Mouse (Mus musculus) MEL (cell line): ENCODE results near the gene Tspan33.

Experiments
- CTCF ChIP-seq, 3 experiments: IDR thresholded peaks in 2 of 3; conservative IDR thresholded peaks in 1 of 3; 2 replicates each; pipeline ENCODE4 v1.5.1; 2011 to 2012; ENCODE audit warnings: low read length in 3 of 3, low read depth in 2 of 3, mild to moderate bottlenecking in 2 of 3, improper control_type of control experiment in 1 of 3, inconsistent platforms in 1 of 3, mixed read lengths in 1 of 3, moderate library complexity in 1 of 3; ENCODE audit not compliant: control insufficient read depth in 1 of 3, insufficient read depth in 1 of 3, poor library complexity in 1 of 3, severe bottlenecking in 1 of 3
- EP300 ChIP-seq, 2 experiments: IDR thresholded peaks; 2 replicates each; pipeline ENCODE4 v1.6.1; 2011; ENCODE audit warnings: improper control_type of control experiment in 2 of 2, low read length in 2 of 2, low read depth in 1 of 2, mild to moderate bottlenecking in 1 of 2
- HCFC1 ChIP-seq: IDR thresholded peaks from 2 replicates; pipeline ENCODE4 v1.6.1; 2012; ENCODE audit warnings: low read depth, mild to moderate bottlenecking, inconsistent platforms, low read length, improper control_type of control experiment, moderate library complexity
- NELFE ChIP-seq: IDR thresholded peaks from 2 replicates; pipeline ENCODE4 v1.6.1; 2011; ENCODE audit warnings: low read depth, low read length, improper control_type of control experiment
- NRF1 ChIP-seq: IDR thresholded peaks from 2 replicates; pipeline ENCODE4 v1.6.1; 2014; ENCODE audit warnings: low read depth, mild to moderate bottlenecking, inconsistent platforms, low read length, improper control_type of control experiment, moderate library complexity; ENCODE audit not compliant: poor library complexity, insufficient read depth, severe bottlenecking
- POLR2A ChIP-seq, 2 experiments: IDR thresholded peaks; 2 replicates each; pipeline ENCODE4 v1.6.1; 2011 to 2012; ENCODE audit warnings: low read length in 2 of 2, mild to moderate bottlenecking in 2 of 2, control low read depth in 1 of 2, improper control_type of control experiment in 1 of 2, low read depth in 1 of 2, moderate library complexity in 1 of 2; ENCODE audit not compliant: control insufficient read depth in 1 of 2, insufficient read depth in 1 of 2, poor library complexity in 1 of 2
- RCOR1 ChIP-seq: IDR thresholded peaks from 2 replicates; pipeline ENCODE4 v1.6.1; 2012; ENCODE audit warnings: low read depth, mild to moderate bottlenecking, inconsistent platforms, low read length, improper control_type of control experiment
- TAL1 ChIP-seq: IDR thresholded peaks from 2 replicates; pipeline ENCODE4 v1.6.1; 2012; ENCODE audit warnings: mild to moderate bottlenecking, inconsistent platforms, low read length, moderate library complexity, mixed read lengths
- TCF12 ChIP-seq: IDR thresholded peaks from 2 replicates; pipeline ENCODE4 v1.6.1; 2014; ENCODE audit warnings: low read depth, mild to moderate bottlenecking, inconsistent platforms, low read length, improper control_type of control experiment, moderate library complexity
- ZC3H11A ChIP-seq: IDR thresholded peaks from 2 replicates; pipeline ENCODE4 v1.6.1; 2012; ENCODE audit warnings: low read depth, mild to moderate bottlenecking, inconsistent platforms, low read length, improper control_type of control experiment

DNA sequence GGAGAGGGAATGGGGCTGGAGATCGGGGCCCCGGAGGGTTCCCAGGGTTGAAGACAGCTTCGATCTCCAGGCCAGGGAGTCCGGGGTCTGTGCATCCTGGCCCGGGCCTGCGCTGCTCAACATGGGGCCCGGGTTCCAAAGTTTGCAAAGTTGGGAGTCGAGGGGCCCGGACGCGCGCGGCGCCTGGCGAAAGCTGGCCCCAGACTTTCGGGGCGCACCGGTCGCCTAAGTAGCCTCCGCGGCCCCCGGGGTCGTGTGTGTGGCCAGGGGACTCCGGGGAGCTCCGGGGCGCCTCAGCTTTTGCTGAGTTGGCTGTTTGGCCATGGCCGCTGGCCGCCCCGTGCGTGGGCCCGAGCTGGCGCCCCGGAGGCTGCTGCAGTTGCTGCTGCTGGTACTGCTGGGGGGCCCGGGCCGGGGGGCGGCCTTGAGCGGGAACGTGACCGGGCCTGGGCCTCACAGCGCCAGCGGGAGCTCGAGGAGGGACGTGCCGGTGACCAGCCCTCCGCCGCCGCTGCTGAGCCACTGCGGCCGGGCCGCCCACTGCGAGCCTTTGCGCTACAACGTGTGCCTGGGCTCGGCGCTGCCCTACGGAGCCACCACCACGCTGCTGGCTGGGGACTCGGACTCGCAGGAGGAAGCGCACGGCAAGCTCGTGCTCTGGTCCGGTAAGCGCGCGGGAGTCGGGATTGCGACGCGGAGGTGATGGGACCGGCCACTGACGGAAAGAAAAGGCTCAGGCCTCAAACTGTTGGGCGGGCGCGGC, 41.8 kb downstream of the Tspan33 start:
- no peak for TF ChIP-seq NRF1
- no peak; the same call in 1 of the 2 replicates for TF ChIP-seq NELFE
- 0 out of 2 replicates have a peak, but pooled peaks have one; percentile 33 for TF ChIP-seq TCF12
- no peak for TF ChIP-seq TAL1
- peak; percentile 37 to 41 for TF ChIP-seq POLR2A (IDR thresholded peaks at IDR 0.05; ENCODE audit: control insufficient read depth in 1 of 2, insufficient read depth in 1 of 2, low read depth in 1 of 2, low read length in 2 of 2, poor library complexity in 1 of 2)
- no peak for TF ChIP-seq CTCF (IDR thresholded peaks at IDR 0.05 in 2 of 3, conservative IDR thresholded peaks at IDR 0.05 in 1 of 3; ENCODE audit: control insufficient read depth in 1 of 3, insufficient read depth in 1 of 3, low read depth in 2 of 3, low read length in 3 of 3, poor library complexity in 1 of 3, severe bottlenecking in 1 of 3)
- TF ChIP-seq ZC3H11A = no peak
- TF ChIP-seq HCFC1 = 0 out of 2 replicates have a peak, but pooled peaks have one; percentile 20
- no peak for TF ChIP-seq RCOR1
- TF ChIP-seq EP300 (IDR thresholded peaks at IDR 0.05; ENCODE audit: low read depth in 1 of 2, low read length in 2 of 2) = no peak
